ENCODE assay signal across 9 mouse cellular contexts in the genomic region with DNA sequence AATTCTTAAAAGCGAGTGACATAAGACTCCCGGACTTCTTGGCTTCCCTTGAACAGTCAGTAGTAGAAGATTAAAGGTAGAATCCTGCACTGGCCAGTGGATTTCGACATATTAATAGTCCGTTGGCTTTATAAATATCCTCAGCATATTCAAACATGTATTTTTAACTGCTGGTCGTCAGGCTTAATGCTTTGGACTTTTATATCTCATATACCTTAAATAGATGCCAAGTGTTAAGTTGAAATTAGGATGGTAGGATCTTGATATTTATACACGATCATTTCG. TPM values are rescaled to one million over a fixed set of nuclear protein-coding genes. Genes with fewer than 3 reads are reported as not detected.
A peak's percentile ranks its signal among the peaks of the same experiment; 100 is the strongest.
DNase-seq lines count a peak whose midpoint lies in the region; ATAC-seq and TF ChIP-seq lines count a peak whose summit lies in the region.
"Had no signal": no experiment of that assay in that cellular context is flagged by ENCODE, and none has a peak within 500 bp of the region (broad histone marks: within the 10 kb centered on the region; RNA-seq: fewer than 3 reads in every experiment).

No protein-coding gene starts in this region.

- H3K4me3 ChIP-seq in heart, embryonic 15.5 days = peak overlapping the region; percentile 87
- peak overlapping the region; percentile 86 for H3K4me3 ChIP-seq in bone marrow, adult 2 months (replicated peaks; ENCODE audit: control insufficient read depth, low read depth, low read length)
- H3K4me3 ChIP-seq in hindbrain, embryonic 12.5 days = peak overlapping the region; percentile 89
- H3K4me3 ChIP-seq in midbrain, embryonic 11.5 days (ENCODE audit: low read depth, low read length) = peak overlapping the region; percentile 92

- H3K27ac ChIP-seq in heart, embryonic 15.5 days = peak overlapping the region; percentile 98
- H3K27ac ChIP-seq in bone marrow, adult 2 months (ENCODE audit: control insufficient read depth, insufficient read depth, low read depth, low read length, poor library complexity) = no peak overlapping the region
- H3K27ac ChIP-seq in hindbrain, embryonic 12.5 days = peak overlapping the region; percentile 99
- no peak overlapping the region for H3K27ac ChIP-seq in midbrain, embryonic 11.5 days (ENCODE audit: low read depth, low read length)

- H3K36me3 ChIP-seq in heart, embryonic 15.5 days = no peaks in the 10 kb centered on the region
- H3K36me3 ChIP-seq in hindbrain, embryonic 12.5 days = no peaks in the 10 kb centered on the region
- no peaks in the 10 kb centered on the region for H3K36me3 ChIP-seq in midbrain, embryonic 11.5 days (ENCODE audit: control insufficient read depth, insufficient read depth, low read length)

- peak overlapping the region; percentile 69 for H3K4me2 ChIP-seq in heart, embryonic 15.5 days
- peak overlapping the region; percentile 81 for H3K4me2 ChIP-seq in hindbrain, embryonic 12.5 days (replicated peaks)
- H3K4me2 ChIP-seq in midbrain, embryonic 11.5 days = peak overlapping the region; percentile 78

- TF ChIP-seq CTCF in bone marrow, adult 2 months (IDR thresholded peaks at IDR 0.05; ENCODE audit: control insufficient read depth, insufficient read depth, low read length) = no peak

- H3K4me1 ChIP-seq in heart, embryonic 15.5 days (replicated peaks) = peaks cover 48% of the 10 kb centered on the region
- H3K4me1 ChIP-seq in bone marrow, adult 2 months (ENCODE audit: control insufficient read depth, insufficient read depth, low read length) = no peaks in the 10 kb centered on the region; the same call in 1 of the 2 replicates
- H3K4me1 ChIP-seq in hindbrain, embryonic 12.5 days = peaks cover 29% of the 10 kb centered on the region
- H3K4me1 ChIP-seq in midbrain, embryonic 11.5 days (ENCODE audit: control insufficient read depth, insufficient read depth, low read length) = peaks cover 21% of the 10 kb centered on the region

- no peaks in the 10 kb centered on the region for H3K27me3 ChIP-seq in heart, embryonic 15.5 days
- H3K27me3 ChIP-seq in hindbrain, embryonic 12.5 days = no peaks in the 10 kb centered on the region
- no peaks in the 10 kb centered on the region for H3K27me3 ChIP-seq in midbrain, embryonic 11.5 days (ENCODE audit: control insufficient read depth, insufficient read depth, low read length)

- ATAC-seq in heart, embryonic 15.5 days (replicated peaks; ENCODE audit: insufficient number of reproducible peaks, insufficient read depth, low FRiP score, low read depth) = no peak
- no peak for ATAC-seq in hindbrain, embryonic 12.5 days (ENCODE audit: low FRiP score)
- ATAC-seq in midbrain, embryonic 11.5 days (ENCODE audit: low FRiP score) = no peak

- TF ChIP-seq POLR2A in bone marrow, adult 2 months (IDR thresholded peaks at IDR 0.05; ENCODE audit: borderline replicate concordance, control insufficient read depth, low read depth, low read length) = no peak

- WGBS in heart, embryonic 15.5 days = 9% methylated on average over 7 of the region's 7 CpGs
- WGBS in bone marrow, adult 2 months = 11% methylated on average over 7 of the region's 7 CpGs
- 38% methylated on average over 7 of the region's 7 CpGs for WGBS in hindbrain, embryonic 12.5 days
- WGBS in midbrain, embryonic 11.5 days = 32% methylated on average over 7 of the region's 7 CpGs

- H3K9me3 ChIP-seq in heart, embryonic 15.5 days (replicated peaks) = no peaks in the 10 kb centered on the region
- no peaks in the 10 kb centered on the region for H3K9me3 ChIP-seq in hindbrain, embryonic 12.5 days (replicated peaks)
- no peaks in the 10 kb centered on the region for H3K9me3 ChIP-seq in midbrain, embryonic 11.5 days (ENCODE audit: control insufficient read depth, low read length)

- H3K9ac ChIP-seq in heart, embryonic 15.5 days = peak overlapping the region; percentile 95
- H3K9ac ChIP-seq in hindbrain, embryonic 12.5 days = peak overlapping the region; percentile 94
- H3K9ac ChIP-seq in midbrain, embryonic 11.5 days (ENCODE audit: low read length) = peak overlapping the region; percentile 99

- no peak for DNase-seq in heart, adult 8-10 months (ENCODE audit: low spot score)
- DNase-seq in midbrain, embryonic 11.5 days (ENCODE audit: low spot score, missing footprints) = peak; percentile 92
- no peak for DNase-seq in adrenal gland, adult 18-20 months (ENCODE audit: low spot score in 2 of 2)
- DNase-seq in cerebellum, postnatal 10 days = no peak
- no peak for DNase-seq in adrenal gland, adult 2 months
- DNase-seq: thymus, postnatal 4 days had no signal

RNA-seq across cellular contexts. Expression of a gene that starts 1.1 kb away (rescaled TPM):
- 55.1 and 58.9 TPM in 2 replicates for polyA plus RNA-seq in heart, embryonic 15.5 days (2015; fragmentation: Nextera tagmentation; extraction: Ambion mirVana)
- 10 to 100 TPM; 82.4 to 97.0 (median 88.2) TPM for total RNA-seq in heart, adult 8-10 months (2022)
- 14.4 and 25.5 TPM in 2 replicates for polyA plus RNA-seq in bone marrow, adult 2 months (2011; ENCODE audit: insufficient read depth, insufficient read length, low replicate concordance, missing spikeins)
- 110 and 111 TPM in 2 replicates for polyA plus RNA-seq in hindbrain, embryonic 12.5 days (2016; fragmentation: Nextera tagmentation; extraction: Ambion mirVana)
- polyA plus RNA-seq in midbrain, embryonic 11.5 days (2014; fragmentation: Nextera tagmentation; extraction: Ambion mirVana) = 98.7 and 117 TPM in 2 replicates
- total RNA-seq in adrenal gland, adult 18-20 months (2021) = 10 to 100 TPM; 62.1 to 66.6 TPM
- 10 to 100 TPM; 58.8 to 64.5 TPM for total RNA-seq in adrenal gland, adult 2 months (2021)
- polyA plus RNA-seq in adrenal gland, adult 2 months (2012; rRNA removed) = 4.3 and 5.2 TPM in 2 replicates

Comparison
In these comparisons a context has a peak if more than half of its experiments do, and no peak if none do; other contexts are left out.
1. H3K27ac ChIP-seq: peak in heart, embryonic 15.5 days (single experiment) and hindbrain, embryonic 12.5 days (single experiment); none in bone marrow, adult 2 months (single experiment) and midbrain, embryonic 11.5 days (single experiment).
2. Peak in every context shown above with its lines, with median percentiles within 50 percentile points of each other: H3K4me2 ChIP-seq, H3K4me3 ChIP-seq and H3K9ac ChIP-seq.